Mouse (Mus musculus) heart, embryonic 16.5 days (tissue): ENCODE measurements around the gene Rasl11a. TPM values are rescaled to one million over a fixed set of nuclear protein-coding genes. Genes with fewer than 3 reads are reported as not detected.
A peak's percentile ranks its signal among the peaks of the same experiment; 100 is the strongest.

Source experiments
- ATAC-seq: fragments of 200-750 bp; cut with Nextera tagmentation; replicated peaks from 2 replicates; pipeline ENCODE4 v1.8.0; 2017; ENCODE audit warnings: moderate number of reproducible peaks; ENCODE audit not compliant: insufficient read depth, low FRiP score; ENCODE audit errors: extremely low read depth
- H3K27ac ChIP-seq: fragments of 300-500 bp; sonication (generic); 2 replicates; pipeline ENCODE4 v1.5.1; 2014; ENCODE audit warnings: mild to moderate bottlenecking, low read length, control low read depth, moderate library complexity
- H3K27me3 ChIP-seq: fragments of 300-500 bp; sonication (generic); 2 replicates; pipeline ENCODE4 v1.6.1; 2014; ENCODE audit warnings: low read length, mixed read lengths; ENCODE audit not compliant: control insufficient read depth, insufficient read depth
- H3K36me3 ChIP-seq: fragments of 300-500 bp; sonication (generic); 2 replicates; pipeline ENCODE4 v1.6.1; 2014; ENCODE audit not compliant: control insufficient read depth, insufficient read depth
- H3K4me1 ChIP-seq: fragments of 300-500 bp; sonication (generic); 2 replicates; pipeline ENCODE4 v1.6.1; 2014; ENCODE audit warnings: low read length, mixed read lengths; ENCODE audit not compliant: control insufficient read depth, insufficient read depth
- H3K4me2 ChIP-seq: fragments of 300-500 bp; sonication (generic); 2 replicates; pipeline ENCODE4 v1.6.1; 2014; ENCODE audit warnings: low read depth, mild to moderate bottlenecking, control low read depth, low read length
- H3K4me3 ChIP-seq: fragments of 300-500 bp; sonication (generic); 2 replicates; pipeline ENCODE4 v1.5.1; 2014; ENCODE audit warnings: mild to moderate bottlenecking, control low read depth, low read length
- H3K9ac ChIP-seq: fragments of 300-500 bp; sonication (generic); 2 replicates; pipeline ENCODE4 v1.6.1; 2014; ENCODE audit warnings: low read length, control low read depth
- H3K9me3 ChIP-seq: fragments of 300-500 bp; sonication (generic); replicated peaks from 2 replicates; pipeline ENCODE4 v1.6.1; 2016; ENCODE audit warnings: low read length; ENCODE audit not compliant: control insufficient read depth
- WGBS: fragments of 180-500 bp; shearing (Covaris S2); extraction: QIAGEN DNeasy Blood & Tissue Kit; methylation state at CpG from one replicate; pipeline ENCODE4 v1.1.7; 2014; 5-methylcytosine and 5-hydroxymethylcytosine counted together
- polyA plus RNA-seq: library from polyadenylated mRNA; unstranded; fragments of >200 nt; fragmentation: Nextera tagmentation; extraction: Ambion mirVana; gene quantifications from 2 replicates; pipeline ENCODE4 v1.2.1, GENCODE M21; 2015

Rasl11a gene
- polyA plus RNA-seq, 1 experiment from 2014 or later, result 12.1 TPM

GRCm38 (mm10) chr5:146857620-146858019 lies 12.7 kb downstream of the Rasl11a start:
- ATAC-seq, result no peak
- WGBS, result 53% methylated on average over 8 of the region's 8 CpGs
- Histone ChIP-seq H3K9ac (no peak overlapping the region), H3K4me1 (no peaks in the 10 kb centered on the region), H3K9me3 (peaks cover 5% of the 10 kb centered on the region), H3K27me3 (no peaks in the 10 kb centered on the region), H3K4me3 (no peak overlapping the region), H3K36me3 (no peaks in the 10 kb centered on the region), H3K27ac (no peak overlapping the region), H3K4me2 (no peak overlapping the region)

- no peak overlapping the region for H3K27ac ChIP-seq
- no peak overlapping the region for H3K4me3 ChIP-seq
- ATAC-seq, result no peak
- H3K27me3 ChIP-seq, result no peaks in the 10 kb centered on the region
- H3K9me3 ChIP-seq, result peaks cover 5% of the 10 kb centered on the region
- no peaks in the 10 kb centered on the region for H3K4me1 ChIP-seq
- H3K36me3 ChIP-seq, result no peaks in the 10 kb centered on the region
- WGBS, result 89% methylated on average over 9 of the region's 9 CpGs
- no peak overlapping the region for H3K9ac ChIP-seq
- no peak overlapping the region for H3K4me2 ChIP-seq
These were observed 13.9 kb downstream of the Rasl11a start for GRCm38 (mm10) chr5:146858772-146859171.

GRCm38 (mm10) chr5:146859246-146859645 lies 14.4 kb downstream of the Rasl11a start:
- no peaks in the 10 kb centered on the region for H3K27me3 ChIP-seq
- no peak overlapping the region for H3K9ac ChIP-seq
- H3K4me1 ChIP-seq, result no peaks in the 10 kb centered on the region
- 70% methylated on average over 8 of the region's 8 CpGs for WGBS
- peaks cover 5% of the 10 kb centered on the region for H3K9me3 ChIP-seq
- no peaks in the 10 kb centered on the region for H3K36me3 ChIP-seq
- H3K27ac ChIP-seq, result no peak overlapping the region
- ATAC-seq, result no peak
- no peak overlapping the region for H3K4me3 ChIP-seq
- no peak overlapping the region for H3K4me2 ChIP-seq

DNA sequence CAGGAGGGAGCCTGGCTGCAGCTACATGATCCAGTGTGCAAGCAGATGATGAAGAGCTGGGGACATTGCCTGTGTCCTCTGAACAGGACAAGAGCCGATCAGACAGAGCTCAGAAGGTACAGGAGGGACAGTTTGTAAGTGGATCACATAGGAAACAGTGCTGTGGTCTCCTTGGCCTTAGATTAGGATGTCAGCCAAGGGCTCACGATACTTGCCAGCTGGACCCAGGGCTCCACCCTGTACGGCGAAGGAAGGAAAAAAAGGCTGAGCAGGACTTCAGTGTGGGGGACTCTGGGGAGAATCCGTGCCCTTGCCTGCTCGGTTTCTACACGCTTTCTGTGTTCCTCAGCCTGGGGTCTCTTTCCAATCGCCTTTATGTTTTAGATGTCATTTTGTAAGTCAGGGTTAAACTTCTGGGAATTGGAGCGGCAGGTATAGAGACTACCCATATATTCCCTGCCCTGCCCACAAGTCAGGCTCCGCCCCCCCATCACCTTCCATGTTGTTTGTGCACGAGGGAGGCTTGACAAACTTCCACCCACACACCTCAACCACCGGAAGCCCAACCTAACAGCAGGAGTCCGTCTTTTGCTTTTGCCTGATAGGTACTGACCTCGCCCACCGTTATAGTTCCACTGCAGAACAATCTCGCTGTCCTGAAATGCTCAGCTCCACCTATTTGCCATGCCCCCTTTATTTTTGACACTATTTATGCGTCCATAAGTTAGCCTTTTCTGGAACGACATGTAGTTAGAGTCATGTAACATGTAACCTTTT lies 15.5 kb downstream of the Rasl11a start:
- H3K4me1 ChIP-seq, result no peaks in the 10 kb centered on the region
- H3K27me3 ChIP-seq, result no peaks in the 10 kb centered on the region
- H3K4me2 ChIP-seq, result no peak overlapping the region
- 67% methylated on average over 18 of the region's 18 CpGs for WGBS
- no peak for ATAC-seq
- no peak overlapping the region for H3K9ac ChIP-seq
- H3K4me3 ChIP-seq, result no peak overlapping the region
- no peaks in the 10 kb centered on the region for H3K36me3 ChIP-seq
- H3K9me3 ChIP-seq, result peaks cover 5% of the 10 kb centered on the region
- no peak overlapping the region for H3K27ac ChIP-seq

DNA sequence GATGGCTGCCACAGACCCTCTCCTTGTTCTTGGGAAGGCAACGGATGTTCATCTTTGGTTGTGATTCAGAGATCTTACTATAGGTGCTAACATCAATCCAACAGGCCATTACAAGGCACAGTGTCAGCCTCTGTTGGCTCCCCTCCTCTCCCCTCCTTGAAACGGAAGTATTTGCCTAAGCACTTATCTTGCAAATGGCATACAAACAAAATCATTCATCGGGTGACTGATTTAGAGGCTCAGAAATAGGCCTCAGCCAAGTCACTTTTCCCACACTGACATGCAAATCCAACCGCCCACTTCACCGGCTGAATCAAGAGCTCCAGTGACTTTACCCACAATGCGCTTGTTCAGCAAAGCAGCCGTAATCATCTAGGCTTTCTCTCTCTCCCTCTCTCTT lies 16.7 kb downstream of the Rasl11a start:
- WGBS, result 40% methylated on average over 7 of the region's 7 CpGs
- Histone ChIP-seq H3K27me3 (no peaks in the 10 kb centered on the region), H3K9ac (no peak overlapping the region), H3K36me3 (no peaks in the 10 kb centered on the region), H3K4me2 (no peak overlapping the region), H3K4me3 (no peak overlapping the region), H3K27ac (no peak overlapping the region), H3K4me1 (no peaks in the 10 kb centered on the region), H3K9me3 (no peaks in the 10 kb centered on the region)
- no peak for ATAC-seq

DNA sequence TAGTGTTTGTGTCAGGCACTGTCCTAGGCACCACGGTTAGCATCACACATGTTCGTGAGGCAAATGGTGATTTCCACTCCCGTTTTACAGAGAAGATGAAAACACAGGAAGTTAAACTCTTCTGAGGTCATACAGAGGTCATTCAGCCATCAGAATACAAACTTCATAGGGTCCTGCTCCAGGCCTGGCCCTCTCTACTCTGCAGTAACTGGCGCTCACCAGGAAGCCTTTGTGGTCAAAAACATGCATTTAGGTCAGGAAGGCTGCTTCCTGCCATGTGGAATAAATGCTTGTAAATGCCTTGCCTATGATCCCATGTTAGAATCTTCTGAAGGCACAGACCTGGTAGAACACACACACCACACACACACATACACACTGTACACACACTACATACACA lies 20.6 kb downstream of the Rasl11a start:
- peaks cover 7% of the 10 kb centered on the region; the same call in 1 of the 2 replicates for H3K4me1 ChIP-seq
- H3K4me3 ChIP-seq, result no peak overlapping the region
- H3K9ac ChIP-seq, result no peak overlapping the region
- no peaks in the 10 kb centered on the region for H3K36me3 ChIP-seq
- no peak for ATAC-seq
- 62% methylated on average over 4 of the region's 4 CpGs for WGBS
- H3K27ac ChIP-seq, result no peak overlapping the region
- H3K27me3 ChIP-seq, result no peaks in the 10 kb centered on the region
- H3K9me3 ChIP-seq, result 0 out of 2 replicates have a peak, but pooled peaks cover 4% of the 10 kb centered on the region
- H3K4me2 ChIP-seq, result no peak overlapping the region

DNA sequence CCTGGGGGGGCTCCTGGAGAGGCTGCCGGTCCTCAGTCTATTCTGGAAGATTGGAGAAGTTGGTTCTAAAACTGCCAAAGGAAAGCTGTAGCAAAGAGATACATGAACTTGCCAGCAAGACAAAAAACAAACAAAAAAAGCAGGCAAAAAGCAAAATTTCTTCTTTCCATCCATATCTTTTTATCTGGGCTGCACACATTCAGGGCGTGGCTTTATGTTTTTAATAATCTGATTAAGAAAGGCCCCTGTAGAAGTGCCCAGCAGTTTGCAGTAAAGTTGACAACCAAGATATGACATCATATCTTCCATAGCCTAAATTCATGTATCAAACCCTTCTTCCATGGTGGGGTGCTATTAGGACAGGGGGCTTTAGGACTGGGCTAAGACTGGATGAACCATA lies 21.4 kb downstream of the Rasl11a start:
- Histone ChIP-seq H3K4me1 (peaks cover 7% of the 10 kb centered on the region; the same call in 1 of the 2 replicates), H3K27me3 (no peaks in the 10 kb centered on the region), H3K36me3 (no peaks in the 10 kb centered on the region), H3K4me3 (no peak overlapping the region), H3K9ac (no peak overlapping the region), H3K9me3 (0 out of 2 replicates have a peak, but pooled peaks cover 5% of the 10 kb centered on the region), H3K27ac (no peak overlapping the region), H3K4me2 (no peak overlapping the region)
- WGBS, result 89% methylated on average over 2 of the region's 2 CpGs
- ATAC-seq, result no peak

- peak overlapping the region; percentile 57 for H3K27ac ChIP-seq
- H3K36me3 ChIP-seq, result no peaks in the 10 kb centered on the region
- no peaks in the 10 kb centered on the region for H3K27me3 ChIP-seq
- H3K4me3 ChIP-seq, result peak overlapping the region; percentile 41
- peak; percentile 39 for ATAC-seq
- WGBS, result 4% methylated on average over 19 of the region's 19 CpGs
- H3K4me2 ChIP-seq, result peak overlapping the region; percentile 57
- peaks cover 7% of the 10 kb centered on the region; the same call in 1 of the 2 replicates for H3K4me1 ChIP-seq
- H3K9ac ChIP-seq, result peak overlapping the region; percentile 55; the same call in 1 of the 2 replicates
- 0 out of 2 replicates have a peak, but pooled peaks cover 5% of the 10 kb centered on the region for H3K9me3 ChIP-seq
These were observed 22.5 kb downstream of the Rasl11a start for GRCm38 (mm10) chr5:146867246-146867945.

DNA sequence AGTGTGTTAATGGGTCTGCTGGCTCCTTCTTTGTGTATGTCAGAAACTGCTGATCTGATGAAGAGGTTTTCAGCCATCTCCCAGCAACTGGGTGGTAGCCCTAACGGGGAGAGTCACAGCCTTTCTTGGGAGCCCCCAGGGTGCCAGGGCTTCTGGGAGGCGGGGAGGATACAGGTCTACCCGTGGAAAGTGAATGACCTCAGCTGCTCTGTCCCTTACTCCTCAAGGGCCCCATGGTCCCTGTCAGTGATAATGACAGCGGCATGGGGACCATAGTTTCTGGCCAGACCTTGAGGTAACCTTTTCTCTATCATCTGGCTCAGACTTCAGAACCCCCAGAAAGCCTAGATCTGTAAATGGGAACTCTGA lies 23.1 kb downstream of the Rasl11a start:
- Histone ChIP-seq H3K9ac (no peak overlapping the region), H3K4me1 (peaks cover 7% of the 10 kb centered on the region; the same call in 1 of the 2 replicates), H3K4me2 (peak overlapping the region; percentile 57), H3K4me3 (no peak overlapping the region), H3K36me3 (no peaks in the 10 kb centered on the region), H3K27me3 (no peaks in the 10 kb centered on the region), H3K9me3 (0 out of 2 replicates have a peak, but pooled peaks cover 5% of the 10 kb centered on the region), H3K27ac (peak overlapping the region; percentile 57)
- ATAC-seq, result 0 out of 2 replicates have a peak, but pooled peaks have one; percentile 8
- 9% methylated on average over 4 of the region's 4 CpGs for WGBS
